Mouse (Mus musculus) Muller cell, postnatal 12 days (primary cell): ENCODE results near the gene 4931440F15Rik.

Experiments used
- DNase-seq: peaks from one replicate; pipeline ENCODE4 v3.0.0-alpha.2; 2015; ENCODE audit errors: inconsistent ontology term

Gene 4931440F15Rik

DNA sequence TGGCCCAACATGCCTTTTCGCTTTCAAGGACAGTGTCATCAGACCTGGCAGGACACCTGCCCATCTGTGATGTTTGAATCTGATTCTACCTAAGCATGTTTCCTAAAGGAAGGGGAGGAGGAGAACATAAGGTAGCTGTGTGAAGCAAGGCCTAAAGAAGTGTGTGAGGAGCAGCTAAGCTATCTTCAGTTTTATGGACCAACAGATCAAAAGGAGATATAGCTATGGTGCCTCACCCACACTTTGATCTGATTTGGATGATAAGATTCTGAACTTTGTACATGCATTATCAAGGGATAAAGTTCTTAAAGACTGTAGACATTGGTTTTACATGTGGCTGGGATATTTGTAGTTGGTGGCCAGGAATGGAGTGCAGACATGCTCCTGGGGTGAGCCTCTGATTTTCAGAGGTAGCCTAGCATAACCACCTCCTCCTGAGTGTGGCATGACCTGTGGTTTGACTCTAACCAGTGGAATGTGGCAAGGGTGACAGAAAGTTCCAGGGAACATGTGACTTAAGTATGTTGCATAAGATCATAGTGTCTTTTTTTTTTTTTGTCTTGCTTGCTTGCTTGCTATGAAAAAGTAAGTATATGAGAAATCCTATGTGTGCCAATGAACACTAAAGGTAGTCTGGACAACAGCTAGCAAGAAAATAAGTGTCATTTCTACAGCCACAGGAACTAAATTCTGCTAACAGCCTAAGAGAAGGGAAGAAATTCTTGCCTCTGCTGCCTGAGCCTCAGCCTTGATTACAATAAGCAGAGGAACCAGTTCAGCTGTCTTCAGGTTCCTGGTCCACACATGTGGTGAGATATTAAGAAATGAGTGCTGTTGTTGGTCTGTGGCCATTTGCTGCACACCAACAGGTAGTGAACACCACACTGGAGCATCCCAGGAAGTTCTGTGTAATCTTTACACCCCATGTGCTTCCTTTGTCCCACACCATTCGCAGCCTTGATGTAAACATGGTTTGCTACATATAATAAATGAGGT is 23.7 kb downstream of the 4931440F15Rik start:
- DNase-seq = no peak

DNA sequence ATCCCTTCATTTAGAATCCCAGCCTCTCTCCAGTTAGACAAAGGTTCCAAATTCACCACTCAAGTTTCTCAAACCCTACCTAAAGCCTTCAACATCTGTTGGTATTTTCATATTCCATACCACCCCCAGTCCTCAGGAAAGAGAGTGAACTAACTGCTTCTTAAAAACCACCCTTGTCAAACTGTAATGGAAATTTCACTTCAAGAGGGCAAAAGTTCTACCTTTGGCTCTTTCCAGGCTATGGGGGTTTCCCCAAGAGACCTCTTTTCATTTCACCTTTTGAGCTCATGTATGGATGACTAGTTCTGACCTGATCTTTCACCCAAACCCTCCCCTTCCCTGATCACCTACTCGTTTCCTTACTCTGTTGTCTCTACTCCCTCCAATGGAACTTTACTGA is 25.6 kb downstream of the 4931440F15Rik start:
- no peak for DNase-seq

DNA sequence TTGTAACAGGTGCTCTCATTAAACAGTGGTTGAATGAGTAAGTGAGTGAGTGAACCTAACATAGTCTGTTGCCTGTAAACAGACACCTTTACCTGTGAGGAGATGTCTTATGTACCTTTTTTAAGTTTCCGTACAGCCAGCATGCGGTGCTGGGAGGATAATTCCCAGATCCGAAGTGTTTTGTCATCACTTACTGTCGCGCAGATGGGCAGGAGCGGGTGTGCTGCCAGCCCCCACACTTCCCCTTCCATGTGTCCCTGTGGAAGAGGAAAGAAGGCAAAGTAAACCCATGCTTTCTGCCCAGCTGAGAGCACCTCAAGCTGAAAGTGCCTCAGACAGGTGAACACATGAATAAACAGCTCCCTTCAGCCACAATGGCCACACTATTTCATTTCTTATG is 30.4 kb downstream of the 4931440F15Rik start:
- no peak for DNase-seq

DNA sequence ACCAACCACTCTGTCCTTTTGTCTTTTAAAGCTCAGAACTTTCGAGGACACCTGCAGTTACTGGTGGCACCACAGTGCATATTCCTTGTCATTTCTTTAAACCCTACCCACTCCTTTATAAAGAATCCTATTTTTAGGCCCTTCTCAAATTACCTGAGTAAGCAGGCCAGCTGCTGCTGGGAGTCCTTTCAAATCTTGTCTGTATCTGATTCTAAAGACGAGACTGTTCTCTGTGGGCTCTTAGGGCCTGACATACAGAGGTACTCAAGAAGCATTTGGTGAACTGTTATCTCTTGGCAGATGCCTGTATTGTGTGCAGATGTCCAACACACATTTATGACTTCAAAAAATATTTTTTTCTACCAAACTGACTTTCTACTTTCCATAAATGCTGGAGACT is 31.0 kb downstream of the 4931440F15Rik start:
- no peak for DNase-seq

DNA sequence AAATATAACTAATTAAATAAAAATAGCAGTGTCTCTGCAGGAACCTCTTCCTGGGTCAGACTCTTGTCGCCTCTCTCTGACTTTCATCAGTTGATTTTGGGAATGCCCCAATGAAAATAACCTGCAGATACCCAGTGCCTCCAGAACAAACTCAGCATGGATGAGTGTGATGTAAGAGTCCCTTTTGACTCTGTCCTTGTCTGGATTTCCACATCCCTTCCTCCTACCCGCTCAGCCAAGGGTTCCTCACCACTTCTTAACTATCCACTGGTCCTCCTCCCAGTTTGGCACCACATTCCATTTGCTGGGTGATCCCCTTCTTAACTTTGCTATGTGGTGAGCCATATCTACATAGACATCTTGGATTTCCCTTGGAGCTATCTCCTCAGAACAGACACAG is 34.7 kb downstream of the 4931440F15Rik start:
- no peak for DNase-seq

DNA sequence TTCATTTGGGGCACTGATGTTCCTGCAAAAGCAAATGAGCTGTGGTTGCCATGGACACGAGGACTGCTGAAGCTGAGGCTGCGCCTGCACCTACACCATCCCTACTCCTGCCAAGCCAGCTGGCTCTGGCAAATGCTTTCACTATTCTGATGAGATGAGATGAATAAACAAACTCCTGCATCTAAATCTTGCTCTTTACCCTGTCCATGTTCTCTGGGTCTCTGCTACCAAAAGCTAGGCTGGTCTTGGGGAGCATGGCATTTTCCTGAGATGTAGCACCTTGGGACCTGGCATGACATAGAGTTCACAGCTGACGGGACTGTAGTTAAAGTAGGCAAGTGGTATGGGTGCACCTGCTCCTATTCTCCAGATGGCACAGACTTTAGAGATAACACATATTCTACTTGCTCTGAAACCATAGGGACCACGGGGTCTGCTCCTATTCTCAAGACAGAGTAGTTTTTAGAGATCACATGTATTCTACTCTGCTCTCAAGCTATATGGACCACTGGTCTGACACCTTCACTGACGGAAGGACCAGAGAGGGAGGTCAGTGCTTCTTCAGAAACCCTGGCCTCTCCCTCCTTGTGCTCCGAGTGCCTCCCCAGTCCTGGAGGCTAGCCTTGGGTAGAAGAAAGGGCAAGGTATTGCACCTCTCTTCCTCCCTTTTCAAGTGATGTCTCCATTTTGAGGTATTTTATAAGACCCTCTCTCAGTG is 36.4 kb downstream of the 4931440F15Rik start:
- DNase-seq = peak; percentile 24

DNA sequence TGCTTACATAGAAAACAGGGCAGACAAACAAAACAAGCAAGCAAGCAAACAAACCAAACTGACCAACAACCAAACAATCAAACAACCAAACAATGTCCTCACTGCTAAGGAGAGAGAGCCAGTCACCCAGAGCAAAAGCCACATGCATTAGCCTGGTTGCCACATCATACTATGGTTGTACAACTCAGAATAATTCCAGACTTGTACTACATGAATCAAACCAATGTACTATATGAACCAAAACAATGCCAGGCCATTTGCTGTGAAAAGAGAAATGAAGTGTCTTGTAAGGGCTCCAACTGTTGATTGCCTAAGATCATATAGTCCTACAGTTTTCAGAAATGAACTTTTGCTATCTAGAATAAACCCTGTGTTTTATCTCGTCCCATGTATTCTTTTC is 37.0 kb downstream of the 4931440F15Rik start:
- DNase-seq = no peak

DNA sequence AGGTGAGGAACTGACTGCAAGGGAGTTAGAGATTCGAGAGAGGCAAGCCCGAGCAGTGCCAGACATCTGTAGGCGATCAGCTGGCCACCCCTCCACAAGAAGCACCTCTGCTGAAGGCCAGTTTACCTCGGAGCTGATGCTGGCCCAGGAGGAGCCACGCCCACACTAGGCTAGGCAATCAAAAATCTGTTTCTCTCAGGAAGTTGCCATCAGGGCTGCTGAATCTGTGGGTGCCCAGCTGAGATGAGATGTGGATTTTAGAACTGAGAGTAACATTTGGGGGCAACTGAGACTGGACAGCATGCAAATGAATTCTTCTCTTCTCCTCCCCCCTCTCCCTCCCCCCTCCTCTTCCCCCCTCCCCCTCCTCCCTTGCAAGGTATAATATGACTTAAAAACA is 38.0 kb downstream of the 4931440F15Rik start:
- DNase-seq = no peak

DNA sequence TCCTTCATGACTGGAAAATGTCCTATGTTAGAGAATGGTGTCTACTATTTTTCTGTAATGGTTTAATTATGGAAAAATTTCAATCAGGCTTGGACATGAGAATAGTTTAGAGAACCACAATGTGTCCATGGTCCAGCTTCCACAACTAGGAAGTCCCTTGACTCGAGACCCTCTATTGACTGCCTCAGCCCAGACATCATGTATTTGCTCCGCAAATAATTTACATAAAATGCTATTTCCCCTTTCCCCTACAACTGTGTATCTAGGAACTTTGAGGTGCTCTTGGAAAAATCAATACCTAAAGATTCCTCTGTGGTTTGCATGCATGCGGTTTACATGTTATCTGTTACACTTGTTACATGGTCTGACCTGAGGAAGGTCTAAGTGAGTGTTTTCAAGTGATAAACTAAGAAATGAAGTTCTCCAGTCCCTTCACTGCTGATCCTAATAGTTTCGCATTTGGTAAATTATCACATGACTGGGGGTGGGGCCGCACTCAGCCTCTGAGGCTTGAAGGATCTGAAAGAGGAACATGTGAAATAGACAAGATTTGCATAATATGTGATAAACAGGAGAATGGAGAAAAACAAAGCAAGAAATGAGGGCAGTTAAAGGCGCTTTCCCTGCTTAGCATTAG is 38.8 kb downstream of the 4931440F15Rik start:
- no peak for DNase-seq

DNA sequence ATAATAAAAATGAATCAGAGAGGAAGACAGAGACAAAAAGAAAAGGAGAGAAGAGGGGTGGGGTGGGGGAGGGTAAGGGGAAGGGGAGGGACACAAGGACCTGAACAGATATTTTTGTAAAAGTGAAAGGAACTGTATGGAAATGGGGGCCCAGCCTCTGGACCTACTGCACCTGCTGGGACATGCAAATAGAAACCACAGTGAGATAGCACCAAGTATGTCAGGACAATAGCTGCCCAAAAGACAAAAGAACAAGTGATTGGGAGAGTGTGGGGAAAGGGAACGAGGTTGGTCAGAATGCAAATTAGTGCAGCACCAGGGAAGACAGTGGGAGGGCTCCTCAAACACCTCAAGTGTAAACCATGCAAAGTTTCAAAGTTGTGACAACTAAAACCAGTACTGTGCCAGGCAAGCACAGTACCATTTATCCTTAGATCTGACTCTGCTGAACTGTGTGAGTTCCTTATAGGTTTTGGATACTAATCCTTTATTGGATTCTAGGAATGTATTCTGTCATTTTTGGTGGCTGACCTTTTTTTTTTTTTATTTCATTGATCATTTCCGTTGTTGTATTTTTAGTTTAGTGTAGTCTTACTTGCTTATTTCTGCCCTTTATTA is 46.0 kb downstream of the 4931440F15Rik start:
- DNase-seq = no peak

DNA sequence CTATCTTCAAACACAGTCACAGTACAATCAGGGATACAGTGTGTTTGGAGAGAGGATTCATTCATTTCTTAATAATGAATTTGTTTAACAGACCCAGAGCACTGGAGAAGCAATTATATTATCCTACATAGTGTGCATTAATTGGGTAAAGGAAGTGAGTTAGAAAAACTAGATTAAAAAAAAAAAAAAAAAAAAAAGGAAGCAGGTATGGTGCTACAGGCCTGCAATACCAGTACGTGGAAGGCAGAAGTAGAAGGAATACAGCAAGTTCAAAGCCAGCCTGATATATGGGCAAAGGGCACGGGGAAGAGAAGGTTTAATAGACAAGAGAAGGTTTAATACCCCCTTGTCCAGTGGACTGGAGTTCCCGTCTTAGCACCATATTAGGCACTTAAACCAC is 46.5 kb downstream of the 4931440F15Rik start:
- no peak for DNase-seq

DNA sequence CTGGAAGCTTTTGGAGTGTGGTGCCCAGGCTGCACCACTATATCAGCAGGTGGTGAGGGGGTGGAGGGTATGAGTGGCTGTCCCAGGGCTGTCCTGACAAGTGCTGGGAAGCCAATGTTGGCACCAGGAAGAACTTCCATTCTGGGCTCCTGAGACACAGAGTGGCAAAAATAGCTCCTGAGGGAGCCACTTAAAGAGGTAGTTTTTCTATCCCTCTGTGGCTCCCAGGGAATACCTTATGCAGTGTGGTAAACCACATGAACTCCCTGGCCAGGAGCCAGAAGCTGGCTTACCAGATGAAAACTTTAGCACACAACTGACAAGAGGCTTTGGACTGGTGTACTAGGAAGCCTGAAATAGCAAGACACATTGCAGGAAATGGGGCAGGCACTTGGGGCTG is 47.5 kb downstream of the 4931440F15Rik start:
- peak; percentile 59 for DNase-seq

DNA sequence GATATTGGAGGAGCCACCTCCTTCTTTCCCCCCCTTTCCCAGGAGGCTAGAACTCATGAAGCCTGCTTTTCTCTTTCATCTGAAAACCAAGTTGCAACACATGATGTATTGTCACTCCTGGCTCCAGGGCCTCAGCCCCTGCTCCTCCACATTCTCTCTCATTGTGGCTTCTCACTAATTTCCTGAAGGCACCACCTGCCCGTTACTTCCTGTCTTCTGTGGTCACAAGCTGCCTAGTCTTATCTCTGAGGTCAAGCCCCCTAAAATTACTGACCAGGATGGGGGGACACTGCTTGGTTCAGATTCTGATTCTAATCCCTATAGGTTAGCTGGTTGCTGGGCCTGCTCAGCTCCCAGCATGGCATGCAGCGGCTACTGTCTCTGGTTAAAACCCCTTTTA is 50.7 kb downstream of the 4931440F15Rik start:
- no peak for DNase-seq

DNA sequence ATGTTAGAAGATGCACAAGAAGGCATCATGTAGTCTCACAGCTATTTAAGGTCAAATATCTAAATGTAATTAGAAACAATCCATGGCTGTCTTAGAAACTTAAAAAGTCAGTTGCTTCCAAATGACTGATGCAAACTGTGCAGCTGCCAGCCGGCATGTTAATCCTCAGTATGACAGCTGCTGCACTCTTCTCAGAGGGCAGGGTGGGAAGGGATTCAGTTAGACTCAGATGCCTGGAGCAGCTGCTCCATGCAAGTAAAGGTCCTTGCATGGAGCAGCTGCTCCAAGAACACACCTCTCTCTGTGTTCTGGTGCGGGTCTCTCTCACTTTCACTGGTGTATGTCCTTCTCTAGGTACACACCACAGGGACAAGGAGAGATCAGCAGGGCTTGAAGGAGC is 51.2 kb downstream of the 4931440F15Rik start:
- DNase-seq = no peak
